Mouse (Mus musculus) left cerebral cortex, postnatal 14 days (tissue): ENCODE results near the gene Tmem223. TPM values are rescaled to one million over a fixed set of nuclear protein-coding genes. Genes with fewer than 3 reads are reported as not detected.

ENCODE experiments used
- DNase-seq, 2 experiments: peaks; one replicate each; pipeline ENCODE4 v3.0.0; 2021 to 2022; ENCODE audit warnings: low spot score in 2 of 2, mixed read lengths in 1 of 2
- intact Hi-C: fragments of 180-260 bp; cut with DNase I; formaldehyde crosslinking; loops from one replicate; pipeline ENCODE4 v1.15.1; 2025
- total RNA-seq, 2 experiments: library from RNA; stranded (reverse); gene quantifications; 2 replicates each; pipeline ENCODE4 v1.2.3; 2021

The Tmem223 gene
- total RNA-seq, 2 experiments from 2014 or later = 80.1 to 91.9 TPM

- intact Hi-C loops = no loop called here
- peak; percentile 94 to 98 for DNase-seq
Measured at GRCm38 (mm10) chr19:8741243-8741869, 29.4 kb upstream of the Tmem223 start, which contains the start of gene Stx5a. Gene Stx5a (plus strand): TSS chr19:8741413.

- DNase-seq = no peak
- intact Hi-C loops = no loop called here
Measured at GRCm38 (mm10) chr19:8742176-8742575, 28.6 kb upstream of the Tmem223 start.

GRCm38 (mm10) chr19:8745382-8745781 is 25.4 kb upstream of the Tmem223 start:
- intact Hi-C loops = loop anchor here (5.0 kb wide), 1 partner anchor 77 kb away; the partner anchor contains the start of gene Hnrnpul2
- DNase-seq = no peak

- intact Hi-C loops = loop anchor here (5.0 kb wide), 1 partner anchor 75 kb away; the partner anchor contains the start of gene Hnrnpul2
Measured at GRCm38 (mm10) chr19:8747368-8747767, 23.4 kb upstream of the Tmem223 start.

GRCm38 (mm10) chr19:8755652-8756051 is 15.1 kb upstream of the Tmem223 start:
- intact Hi-C loops = no loop called here
- DNase-seq = no peak

More at GRCm38 (mm10) chr19:8747368-8747767, 23.4 kb upstream of the Tmem223 start:
- no peak for DNase-seq

- DNase-seq = peak; percentile 92 to 95
- intact Hi-C loops = no loop called here
Measured at GRCm38 (mm10) chr19:8756635-8757387, 14.0 kb upstream of the Tmem223 start, which contains the start of gene Nxf1. Gene Nxf1 (plus strand): TSS chr19:8757073.

- intact Hi-C loops = no loop called here
- no peak for DNase-seq
Measured at GRCm38 (mm10) chr19:8757471-8757998, 13.3 kb upstream of the Tmem223 start.

GRCm38 (mm10) chr19:8758899-8759298 is 11.9 kb upstream of the Tmem223 start:
- intact Hi-C loops = no loop called here
- DNase-seq = no peak

GRCm38 (mm10) chr19:8760757-8761156 is 10.0 kb upstream of the Tmem223 start:
- no peak for DNase-seq
- intact Hi-C loops = no loop called here

- DNase-seq = no peak
- intact Hi-C loops = no loop called here
Measured at GRCm38 (mm10) chr19:8763276-8763675, 7.5 kb upstream of the Tmem223 start.

GRCm38 (mm10) chr19:8765562-8765961 is 5.2 kb upstream of the Tmem223 start:
- no peak for DNase-seq
- intact Hi-C loops = no loop called here

GRCm38 (mm10) chr19:8772996-8773395 is 2.2 kb downstream of the Tmem223 start:
- intact Hi-C loops = no loop called here
- no peak for DNase-seq

GRCm38 (mm10) chr19:8773409-8773808 is 2.6 kb downstream of the Tmem223 start:
- no peak for DNase-seq
- intact Hi-C loops = no loop called here

- peak; percentile 96 for DNase-seq
- intact Hi-C loops = no loop called here
Measured at GRCm38 (mm10) chr19:8774086-8774835, 3.5 kb downstream of the Tmem223 start, which contains the start of gene Tmem179b. Gene Tmem179b (minus strand): TSS chr19:8774467.

- no peak for DNase-seq
- intact Hi-C loops = no loop called here
Measured at GRCm38 (mm10) chr19:8774951-8775421, 4.2 kb downstream of the Tmem223 start.

GRCm38 (mm10) chr19:8786008-8786781 is 15.4 kb downstream of the Tmem223 start, which contains the start of gene Taf6l:
Gene Taf6l (minus strand): TSS chr19:8786417.
- peak; percentile 94 to 97 for DNase-seq
- intact Hi-C loops = no loop called here

GRCm38 (mm10) chr19:8788521-8788920 is 17.7 kb downstream of the Tmem223 start:
- no peak for DNase-seq
- intact Hi-C loops = no loop called here

GRCm38 (mm10) chr19:8789171-8789570 is 18.4 kb downstream of the Tmem223 start:
- intact Hi-C loops = no loop called here
- DNase-seq = peak in 1 of 2 experiments; percentile 38

GRCm38 (mm10) chr19:8790171-8790570 is 19.4 kb downstream of the Tmem223 start:
- intact Hi-C loops = no loop called here
- peak in 1 of 2 experiments; percentile 51 for DNase-seq
